Mouse (Mus musculus) T-helper 2 cell (primary cell): ENCODE data around the gene Sapcd1.

Experiments
- in situ Hi-C: fragments of 300-600 bp; cut with MboI, MseI; formaldehyde crosslinking; loops from one replicate; pipeline ENCODE4 v1.15.1; 2025; ENCODE audit warnings: high pct_unique_total_duplicates

Gene Sapcd1

DNA sequence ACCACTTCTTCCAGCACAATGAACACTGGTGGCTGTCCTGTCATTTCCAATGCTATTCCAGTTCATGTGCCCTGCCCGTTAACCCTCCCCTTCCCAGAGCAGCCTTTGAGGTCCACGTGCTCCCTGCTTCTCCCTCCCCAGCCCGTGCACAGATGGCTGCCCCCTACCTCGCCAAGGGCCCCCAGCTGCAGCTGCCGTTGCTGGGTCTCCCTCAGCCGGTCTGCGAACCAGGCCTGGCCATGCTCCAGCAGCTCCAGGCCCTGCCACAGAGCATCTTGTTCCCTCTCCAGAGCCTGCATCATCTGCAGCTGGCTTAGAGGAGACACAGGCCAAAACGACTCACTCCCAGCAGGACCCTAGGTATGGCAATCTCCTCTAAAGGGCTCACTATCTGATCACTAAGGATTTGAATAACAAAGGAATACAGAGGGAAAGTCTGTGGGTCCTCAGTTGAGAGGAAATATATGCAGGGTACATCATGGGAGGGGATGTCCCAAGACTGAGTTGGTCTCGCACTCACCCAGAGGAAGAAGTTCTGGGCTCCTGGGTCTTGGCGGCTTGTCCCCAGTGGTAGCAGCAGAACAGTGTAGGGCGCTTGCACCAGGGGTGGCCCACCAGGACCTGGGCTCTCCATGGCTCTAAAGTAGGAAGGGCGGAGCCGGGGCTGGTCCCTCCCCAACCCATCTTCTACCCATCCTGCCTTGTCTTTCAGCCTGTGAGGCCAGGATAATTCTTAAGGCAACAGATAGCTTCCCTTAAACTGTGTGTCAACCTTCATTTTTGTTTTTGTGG is at the start of gene Sapcd1:
TSS of gene Sapcd1 (minus strand) at position 740 of the 792 bp plus-strand sequence.
- in situ Hi-C loops: no loop called here

GRCm38 (mm10) chr17:35077285-35077684 is 49.5 kb upstream of the Sapcd1 start:
- in situ Hi-C loops: no loop called here

DNA sequence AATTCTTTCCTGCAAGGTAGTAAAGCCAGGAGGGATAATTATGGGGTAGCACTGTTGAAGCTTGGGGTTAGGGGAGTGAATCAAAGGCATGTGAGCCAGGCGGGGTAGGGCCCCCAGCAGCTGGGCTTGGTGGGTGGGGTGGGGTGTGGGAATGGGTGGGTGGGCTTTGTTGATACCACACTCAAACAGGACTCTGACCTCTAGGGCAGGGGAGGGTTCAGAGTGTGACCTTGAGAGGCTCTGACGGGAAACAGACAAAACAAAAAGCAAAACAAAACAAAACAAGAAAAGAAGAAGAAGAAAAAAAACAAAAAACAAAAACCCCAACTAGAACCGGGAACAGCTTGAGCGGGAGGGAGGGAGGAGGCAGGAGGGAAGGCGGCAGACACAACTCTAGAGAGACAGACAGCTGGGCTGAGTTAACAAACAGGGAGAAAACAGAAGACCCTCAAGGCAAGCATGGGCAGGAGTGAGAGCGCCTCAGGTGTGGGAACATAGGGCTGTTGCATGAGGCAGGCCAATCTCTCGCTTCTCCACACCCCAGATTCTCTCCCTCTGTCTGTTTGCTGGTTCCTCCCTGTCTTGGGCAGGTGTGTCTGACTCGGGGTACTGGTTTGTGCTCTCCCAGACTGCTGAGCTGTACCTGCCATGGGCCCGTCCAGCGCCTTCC is 48.8 kb upstream of the Sapcd1 start, which contains the start of gene Ly6g6e:
TSS of gene Ly6g6e (plus strand) at position 396 of the 670 bp plus-strand sequence.
- in situ Hi-C loops: no loop called here

- in situ Hi-C loops: no loop called here
Observed at GRCm38 (mm10) chr17:35074097-35074496, 46.3 kb upstream of the Sapcd1 start.

DNA sequence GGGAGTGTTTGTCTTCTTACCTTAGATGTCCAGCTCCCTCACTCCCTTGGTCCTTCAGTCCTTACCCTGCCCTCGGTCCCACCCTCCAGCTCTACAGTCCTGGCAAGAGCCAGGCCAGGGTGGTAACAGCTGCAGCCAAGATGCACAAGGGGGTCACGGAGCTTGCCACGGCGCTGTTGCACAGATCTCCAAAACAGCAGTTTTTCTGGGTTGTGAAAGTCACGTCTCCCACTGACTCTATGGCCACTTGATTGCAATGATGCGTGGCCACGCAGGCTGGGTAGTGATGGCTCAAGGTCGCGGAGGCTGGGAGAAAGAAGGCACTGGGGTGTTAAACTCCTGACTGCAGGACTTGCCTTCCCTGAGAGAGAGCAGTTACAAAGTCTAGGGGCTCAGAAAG is 43.6 kb upstream of the Sapcd1 start:
- in situ Hi-C loops: no loop called here

DNA sequence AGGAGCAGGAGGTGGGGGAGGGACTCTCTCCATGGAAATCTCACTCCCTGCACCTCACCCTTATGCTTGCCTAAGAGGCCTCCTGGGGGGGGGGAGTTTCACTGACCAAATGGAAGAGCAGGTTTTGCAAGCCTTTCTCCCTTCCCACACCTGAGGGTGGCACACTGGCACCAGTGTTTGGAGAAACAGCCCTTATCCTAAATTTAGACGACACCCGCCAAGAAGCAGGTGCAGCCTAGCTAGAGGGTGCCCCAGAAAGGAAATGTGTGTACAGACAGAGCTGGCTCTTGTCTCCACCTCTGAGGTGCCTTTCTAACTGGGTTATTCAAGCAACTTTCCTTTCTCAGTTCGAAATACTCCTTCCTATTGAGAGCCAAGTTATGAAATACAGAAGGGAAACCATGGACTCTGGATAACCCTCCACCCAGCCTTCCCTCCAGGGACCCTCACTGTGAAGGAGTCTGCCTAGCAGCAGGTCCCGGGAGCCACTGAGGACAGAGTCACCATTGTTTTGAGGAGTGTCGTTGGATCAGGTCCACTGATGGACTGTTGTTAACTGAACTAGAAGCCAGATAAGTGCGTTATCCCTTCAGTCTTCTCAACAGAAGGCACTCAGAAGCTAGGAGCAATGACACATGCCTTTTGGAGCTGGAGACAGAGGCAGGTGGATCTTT is 42.9 kb upstream of the Sapcd1 start:
- in situ Hi-C loops: no loop called here

- in situ Hi-C loops: loop anchor here (10.0 kb wide), 1 partner anchor 54 kb away; the partner anchor contains the start of gene Vwa7
Observed at GRCm38 (mm10) chr17:35068213-35068914, 40.5 kb upstream of the Sapcd1 start.

GRCm38 (mm10) chr17:35066084-35066483 is 38.3 kb upstream of the Sapcd1 start, which contains the start of gene Mpig6b:
Mpig6b (minus strand) TSS chr17:35066184.
- in situ Hi-C loops: loop anchor here (10.0 kb wide), 1 partner anchor 51 kb away; the partner anchor contains the start of gene Vwa7

GRCm38 (mm10) chr17:35064951-35065947 is 37.4 kb upstream of the Sapcd1 start, which contains the start of gene Ly6g6c:
Ly6g6c (plus strand) TSS chr17:35065388.
- in situ Hi-C loops: loop anchor here (10.0 kb wide), 1 partner anchor 50 kb away; the partner anchor contains the start of gene Vwa7

- in situ Hi-C loops: loop anchor here (10.0 kb wide), 1 partner anchor 50 kb away; the partner anchor contains the start of gene Vwa7
Observed at GRCm38 (mm10) chr17:35064378-35064877, 36.6 kb upstream of the Sapcd1 start.

DNA sequence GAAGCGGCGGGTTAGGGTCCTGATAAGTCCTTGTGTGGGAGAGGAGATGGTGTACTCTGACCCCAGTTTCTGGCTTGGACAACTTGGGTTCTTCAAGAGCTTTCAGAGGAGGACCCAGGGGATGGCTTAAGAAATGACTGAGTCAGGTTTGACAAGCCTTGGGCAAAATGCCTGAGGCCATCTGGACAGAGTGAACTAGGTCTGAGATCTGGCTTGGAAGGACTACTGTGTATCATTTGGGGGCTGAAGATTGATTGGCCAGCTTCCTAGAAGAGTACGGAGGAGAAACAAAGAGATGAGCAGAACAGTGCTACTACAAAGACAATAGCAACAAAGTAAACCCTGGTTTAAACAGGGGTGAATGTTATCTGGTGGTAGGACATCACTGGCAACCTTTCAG is 35.6 kb upstream of the Sapcd1 start:
- in situ Hi-C loops: loop anchor here (10.0 kb wide), 1 partner anchor 49 kb away; the partner anchor contains the start of gene Vwa7

DNA sequence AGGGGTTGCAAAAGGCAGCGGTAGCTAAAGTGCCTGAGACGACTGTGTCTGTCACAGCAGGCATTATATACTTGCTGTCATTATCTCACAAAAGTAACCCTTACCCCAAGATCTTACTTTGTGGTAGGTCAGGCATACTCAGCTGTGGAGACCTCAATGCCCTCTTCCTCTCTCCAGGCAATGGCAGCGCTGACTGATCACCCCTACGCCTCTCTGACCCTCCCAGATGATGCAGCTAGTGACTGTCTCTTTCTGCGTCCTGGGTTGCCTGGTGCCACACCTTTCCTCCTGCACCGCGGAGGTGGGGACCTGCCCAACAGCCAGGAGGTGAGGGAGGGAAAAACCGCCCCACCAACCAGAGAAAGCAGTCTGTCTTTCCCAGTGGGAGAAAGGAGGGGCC is 33.5 kb upstream of the Sapcd1 start:
- in situ Hi-C loops: loop anchor here (10.0 kb wide), 1 partner anchor 46 kb away; the partner anchor contains the start of gene Vwa7

DNA sequence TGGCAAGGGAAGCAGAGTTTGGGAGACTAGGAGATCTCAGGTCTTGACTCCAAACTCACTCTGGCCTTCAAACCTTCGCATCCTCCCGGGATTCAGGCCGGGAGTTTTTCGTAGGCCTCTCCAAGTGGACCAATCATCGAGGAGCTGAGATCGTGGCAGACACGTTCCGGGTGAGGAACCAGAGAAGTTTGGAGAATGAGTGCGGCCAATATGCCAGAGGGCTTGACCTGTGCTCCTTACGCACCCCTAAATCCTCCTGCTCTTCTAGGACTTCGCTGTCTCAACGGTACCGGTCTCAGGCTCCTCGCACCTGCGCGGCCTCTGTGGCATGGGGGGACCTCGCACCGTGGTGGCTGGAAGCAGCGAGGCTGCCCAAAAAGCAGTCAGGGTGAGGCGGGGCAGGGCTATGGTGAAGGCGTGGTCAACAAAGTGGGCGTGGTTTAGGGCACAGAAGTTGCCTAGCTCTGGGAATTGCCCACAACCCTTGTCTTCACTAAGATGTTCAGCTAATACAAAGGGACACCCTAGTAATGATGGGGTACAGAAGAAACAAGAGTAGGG is 33.0 kb upstream of the Sapcd1 start:
- in situ Hi-C loops: loop anchor here (10.0 kb wide), 1 partner anchor 46 kb away; the partner anchor contains the start of gene Vwa7

- in situ Hi-C loops: loop anchor here (10.0 kb wide), 1 partner anchor 45 kb away; the partner anchor contains the start of gene Vwa7
Observed at GRCm38 (mm10) chr17:35060071-35060470, 32.3 kb upstream of the Sapcd1 start.

DNA sequence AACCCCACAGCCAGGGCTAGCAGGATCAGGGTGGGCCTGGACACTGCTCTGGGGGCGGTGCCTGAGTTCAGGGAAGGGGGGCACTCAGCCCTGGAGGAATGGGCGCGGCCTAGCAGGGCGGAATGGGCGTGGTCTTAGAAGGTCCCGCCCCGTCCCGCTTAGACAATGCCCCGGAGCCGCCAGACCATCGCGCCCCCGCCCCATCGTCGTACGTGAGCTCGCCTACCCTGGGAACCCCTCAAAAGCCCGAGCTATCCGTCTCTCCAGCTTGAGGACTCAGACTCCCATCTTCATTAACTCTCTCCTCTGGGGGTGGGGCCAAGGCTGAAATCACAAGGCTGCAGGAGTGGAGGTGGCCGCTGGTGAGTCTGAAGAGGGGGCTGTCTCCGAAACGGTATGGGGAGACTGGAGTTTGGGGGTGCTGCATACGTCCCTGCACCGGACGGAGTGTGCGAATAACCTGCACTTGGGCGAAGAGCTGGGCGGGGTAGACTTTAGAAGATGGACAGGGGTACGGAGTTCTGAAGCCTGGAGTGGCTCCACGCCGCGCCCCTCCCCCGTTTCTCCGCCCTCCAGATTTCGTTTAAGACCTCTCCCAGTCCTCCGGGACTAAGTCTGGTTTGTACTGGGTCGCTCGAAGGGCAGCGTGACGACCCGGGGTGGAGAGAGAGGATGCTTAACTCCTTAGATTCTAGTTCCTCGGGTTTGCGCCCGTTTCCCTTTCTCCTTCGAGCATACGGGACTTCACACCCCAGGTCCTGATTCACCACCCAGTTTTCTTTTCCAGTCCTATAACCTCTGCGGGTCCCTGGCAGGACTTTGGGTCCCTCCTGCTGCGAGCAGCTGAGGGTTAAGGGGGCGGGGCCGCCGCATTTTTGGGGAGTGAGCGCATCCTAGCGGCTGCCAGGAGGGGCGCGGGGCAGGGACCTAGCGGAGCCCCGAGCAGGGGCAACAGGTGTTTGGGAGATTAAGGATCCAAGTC is 31.4 kb upstream of the Sapcd1 start, which contains the start of gene Ddah2:
TSS of gene Ddah2 (plus strand) at position 125 of the 982 bp plus-strand sequence.
- in situ Hi-C loops: no loop called here

DNA sequence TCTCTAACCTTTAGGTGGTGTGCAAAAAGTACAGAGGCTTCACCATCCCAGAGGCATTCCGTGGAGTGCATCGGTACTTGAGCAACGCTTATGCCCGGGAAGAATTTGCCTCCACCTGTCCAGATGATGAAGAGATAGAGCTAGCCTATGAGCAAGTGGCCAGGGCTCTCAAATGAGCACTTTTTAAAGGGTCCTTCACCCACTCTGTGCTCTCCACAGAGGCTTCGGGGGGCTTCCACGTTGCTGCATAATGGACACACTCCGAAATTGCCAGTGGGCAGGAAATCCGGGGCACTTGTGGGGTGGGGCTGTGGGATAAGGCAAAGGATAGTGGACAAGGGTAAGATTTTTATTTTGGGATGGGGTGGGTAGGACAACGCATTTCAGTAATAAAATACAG is 30.5 kb upstream of the Sapcd1 start:
- in situ Hi-C loops: no loop called here

- in situ Hi-C loops: no loop called here
Observed at GRCm38 (mm10) chr17:35057090-35057489, 29.3 kb upstream of the Sapcd1 start.
